Mouse (Mus musculus) C2C12 (cell line): Measurements from ENCODE around the gene Hoxa9.

Experiments used
- CEBPB ChIP-seq: IDR thresholded peaks from one replicate; pipeline ENCODE4 v1.6.1; 2011; ENCODE audit warnings: low read depth, mild to moderate bottlenecking, control low read depth, moderate library complexity
- CTCF ChIP-seq: IDR thresholded peaks from one replicate; pipeline ENCODE4 v1.5.1; 2011; ENCODE audit not compliant: control insufficient read depth, insufficient read depth, insufficient read length
- FOSL1 ChIP-seq: IDR thresholded peaks from one replicate; pipeline ENCODE4 v1.8.0; 2011; ENCODE audit warnings: mild to moderate bottlenecking, low read length; ENCODE audit not compliant: poor library complexity, insufficient read depth, severe bottlenecking
- MAX ChIP-seq: IDR thresholded peaks from one replicate; pipeline ENCODE4 v1.6.1; 2011; ENCODE audit warnings: mild to moderate bottlenecking, control low read depth
- MYOD1 ChIP-seq: IDR thresholded peaks from one replicate; pipeline ENCODE4 v1.6.1; 2011; ENCODE audit warnings: low read depth; ENCODE audit not compliant: control insufficient read depth, insufficient read length
- MYOG ChIP-seq: IDR thresholded peaks from one replicate; pipeline ENCODE4 v1.6.1; 2011; ENCODE audit not compliant: control insufficient read depth, insufficient read length; ENCODE audit errors: extremely low read depth
- USF1 ChIP-seq: IDR thresholded peaks from one replicate; pipeline ENCODE4 v1.6.1; 2011; ENCODE audit warnings: low read depth, mild to moderate bottlenecking, control low read depth, moderate library complexity

DNA sequence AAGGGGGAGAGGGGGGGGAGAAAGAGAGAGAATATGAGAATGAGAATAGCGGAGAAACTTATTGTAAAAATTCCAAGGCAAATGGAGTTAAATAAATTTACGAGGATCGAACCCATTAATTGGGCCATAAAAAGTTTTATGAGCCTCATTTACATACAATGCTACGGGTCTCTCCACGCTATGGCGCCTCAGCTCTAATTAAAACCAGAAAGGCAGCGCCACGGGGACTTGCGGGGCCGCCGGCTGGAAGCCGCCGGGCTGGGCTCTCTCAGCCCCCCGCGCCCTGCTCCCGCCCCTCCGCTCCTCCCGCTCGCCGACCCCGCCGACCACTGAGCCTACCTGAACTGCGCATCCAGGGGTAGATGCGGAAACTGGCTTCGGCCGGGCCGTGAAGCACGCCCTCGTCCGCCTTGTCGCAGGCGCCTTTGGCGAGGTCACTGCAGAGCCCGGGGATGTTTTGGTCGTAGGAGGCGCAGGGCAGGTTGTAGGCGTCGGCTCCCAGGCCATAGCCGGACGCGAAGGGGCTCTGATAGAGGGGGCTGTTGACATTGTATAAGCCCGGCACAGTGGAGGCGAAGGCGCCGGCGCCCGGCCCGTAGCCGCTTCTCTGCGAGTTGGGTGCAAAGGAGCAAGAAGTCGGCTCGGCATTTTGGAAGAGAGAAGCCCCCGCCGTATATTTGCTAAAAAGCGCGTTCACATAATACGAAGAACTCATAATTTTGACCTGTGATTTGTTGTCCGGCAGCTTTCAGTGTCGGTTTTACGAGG, 14.0 kb downstream of the Hoxa9 start:
- no peak for TF ChIP-seq CTCF
- TF ChIP-seq CEBPB = no peak
- TF ChIP-seq FOSL1 = no peak
- TF ChIP-seq MYOD1 = no peak
- TF ChIP-seq USF1 = no peak
- no peak for TF ChIP-seq MYOG
- TF ChIP-seq MAX = no peak
